Mouse (Mus musculus): ENCODE results near the gene Vps36.

DNA sequence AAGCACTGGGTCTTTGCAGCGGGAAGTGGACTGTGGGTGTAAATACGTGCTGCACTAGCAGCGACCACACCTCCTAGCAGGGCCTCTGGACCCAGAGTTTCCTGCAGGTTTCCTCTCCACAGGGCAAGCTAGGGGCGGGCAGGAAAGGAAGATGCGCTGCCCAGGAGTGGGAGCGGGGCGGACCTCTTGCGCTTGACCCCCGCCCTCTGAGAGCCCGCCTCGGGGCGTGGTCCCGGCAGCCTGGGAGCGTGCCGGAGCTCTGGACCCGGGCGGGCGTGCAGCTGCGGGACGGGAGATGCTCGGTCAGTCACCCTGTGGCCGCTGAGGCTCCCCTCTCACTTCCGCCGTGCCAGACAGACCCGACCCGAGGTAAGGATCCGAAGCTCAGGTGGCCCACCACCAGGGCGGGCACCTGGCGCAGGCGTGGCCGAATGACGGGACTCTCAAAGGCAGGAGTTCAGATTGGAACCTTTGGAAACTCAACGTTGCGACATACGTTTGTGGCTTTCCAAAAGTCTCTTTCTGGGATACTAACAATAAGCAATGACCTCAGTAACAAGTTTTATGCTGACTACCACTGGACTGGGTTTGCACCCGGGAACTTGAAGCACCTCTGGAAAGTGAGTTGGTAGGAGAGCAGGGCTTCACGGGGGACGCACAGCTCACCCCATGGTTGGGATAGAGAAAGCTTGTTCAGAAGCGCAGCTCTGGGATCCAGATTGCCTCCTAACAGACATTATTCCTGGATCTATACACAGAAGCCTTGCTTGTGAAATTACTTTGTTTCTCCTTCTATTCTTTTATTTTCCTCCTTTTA lies 34.7 kb downstream of the Vps36 start, which contains the start of gene Thsd1:
- TF ChIP-seq CTCF (IDR thresholded peaks at IDR 0.05; ENCODE audit: borderline replicate concordance, extremely low read depth, insufficient read depth, insufficient read length) (no peak), POLR2A (IDR thresholded peaks at IDR 0.05; ENCODE audit: borderline replicate concordance, extremely low read depth, insufficient read depth, insufficient read length, poor library complexity, severe bottlenecking) (no peak)

All from brain, embryonic 14.5 days (tissue).